In genomic region chr15:8161841-8162240, GRCm38 (mm10) we compare ENCODE assay signal across 27 mouse cellular contexts. TPM values are rescaled to one million over a fixed set of nuclear protein-coding genes. Genes with fewer than 3 reads are reported as not detected.
DNase-seq lines count a peak whose midpoint lies in the region; ATAC-seq and TF ChIP-seq lines count a peak whose summit lies in the region.
"Had no signal": no experiment of that assay in that cellular context is flagged by ENCODE, and none has a peak within 500 bp of the region (broad histone marks: within the 10 kb centered on the region; RNA-seq: fewer than 3 reads in every experiment).

No protein-coding gene starts in this region.

- H3K4me1 ChIP-seq in ES-Bruce4 (ENCODE audit: control insufficient read depth, insufficient read depth, low read length): peaks cover 3% of the 10 kb centered on the region
- peaks cover 2 to 5% of the 10 kb centered on the region in 2 experiments; a peak in 2 of 4 replicates for H3K4me1 ChIP-seq in ES-E14 (ENCODE audit: control insufficient read depth in 2 of 2, insufficient read depth in 2 of 2, low read length in 2 of 2, poor library complexity in 1 of 2)
- H3K4me1 ChIP-seq in heart, embryonic 10.5 days: no peaks in the 10 kb centered on the region
- no peaks in the 10 kb centered on the region for H3K4me1 ChIP-seq in intestine, postnatal 0 days (replicated peaks; ENCODE audit: control insufficient read depth, insufficient read depth, low read length)
- H3K4me1 ChIP-seq: embryonic facial prominence, embryonic 13.5 days; embryonic facial prominence, embryonic 15.5 days; forebrain, embryonic 10.5 days; forebrain, embryonic 12.5 days had no signal

- H3K27me3 ChIP-seq in ES-Bruce4 (ENCODE audit: control insufficient read depth, insufficient read depth, low read length, poor library complexity, severe bottlenecking): no peaks in the 10 kb centered on the region
- no peaks in the 10 kb centered on the region for H3K27me3 ChIP-seq in heart, embryonic 10.5 days (ENCODE audit: insufficient read depth, poor library complexity, severe bottlenecking)
- H3K27me3 ChIP-seq in intestine, postnatal 0 days (replicated peaks; ENCODE audit: control insufficient read depth, insufficient read depth, low read length): no peaks in the 10 kb centered on the region
- H3K27me3 ChIP-seq: CH12.LX; embryonic facial prominence, embryonic 13.5 days; embryonic facial prominence, embryonic 15.5 days; forebrain, embryonic 12.5 days; Patski had no signal

- WGBS in heart, embryonic 10.5 days: 86% methylated on average over 1 of the region's 1 CpGs
- WGBS in intestine, postnatal 0 days: 69% methylated on average over 1 of the region's 1 CpGs

- in situ Hi-C loops in ES-E14 (cut with MboI; ENCODE audit: low sequenced_read_pairs in 2 of 2, unreplicated experiment in 2 of 2): no loop called here

- peak; percentile 37 for DNase-seq in ES-E14 (ENCODE audit: low read depth, low spot score)
- peak; percentile 73 for DNase-seq in R1 (ENCODE audit: low read depth, low spot score)
- no peak for DNase-seq in spleen, postnatal 36 days (ENCODE audit: low spot score in 2 of 2)
- DNase-seq in heart, embryonic 10.5 days (ENCODE audit: low spot score): no peak
- DNase-seq: adrenal gland, adult 8-10 months; adrenal gland, postnatal 14 days; adrenal gland, postnatal 36 days; B cell, adult 2 months; cerebellum, adult 18-20 months; cerebellum, adult 8-10 months; cerebellum, adult 9-11 months; cerebellum, postnatal 14 days; cerebellum, postnatal 36 days; embryo, embryonic 11 days had no signal

- no peak for TF ChIP-seq EP300 in ES-Bruce4 (IDR thresholded peaks at IDR 0.05; ENCODE audit: insufficient read depth, low read depth, low read length)

- TF ChIP-seq CTCF in ES-Bruce4 (IDR thresholded peaks at IDR 0.05; ENCODE audit: low read depth, low read length): no peak
- no peak for TF ChIP-seq CTCF in intestine, postnatal 0 days (IDR thresholded peaks at IDR 0.05; ENCODE audit: low read depth)

- ATAC-seq in intestine, postnatal 0 days: no peak
- ATAC-seq: activated CD4-positive, CD25-positive, alpha-beta regulatory T cell, adult 4 months; CD4-positive, CD25-positive, alpha-beta regulatory T cell, adult 4 months; forebrain, embryonic 14.5 days; forebrain, embryonic 16.5 days; Patski had no signal

- no peak overlapping the region for H3K9ac ChIP-seq in ES-Bruce4 (ENCODE audit: low read depth, poor library complexity, severe bottlenecking)
- H3K9ac ChIP-seq in ES-E14 (ENCODE audit: insufficient read depth, low read depth, low read length, poor library complexity, severe bottlenecking): no peak overlapping the region
- H3K9ac ChIP-seq in intestine, postnatal 0 days (ENCODE audit: low read depth, low read length): no peak overlapping the region
- H3K9ac ChIP-seq: embryonic facial prominence, embryonic 13.5 days; embryonic facial prominence, embryonic 15.5 days; forebrain, embryonic 12.5 days had no signal

- H3K36me3 ChIP-seq in ES-Bruce4 (ENCODE audit: control insufficient read depth, insufficient read depth, low read length, poor library complexity, severe bottlenecking): peaks cover 30% of the 10 kb centered on the region
- peaks cover 3% of the 10 kb centered on the region; the same call in 1 of the 2 replicates for H3K36me3 ChIP-seq in ES-E14 (ENCODE audit: control insufficient read depth, insufficient read depth, low read length, poor library complexity, severe bottlenecking)
- H3K36me3 ChIP-seq in heart, embryonic 10.5 days: peaks cover 56% of the 10 kb centered on the region
- peaks cover 36% of the 10 kb centered on the region for H3K36me3 ChIP-seq in intestine, postnatal 0 days (ENCODE audit: control insufficient read depth, insufficient read depth)

- no peaks in the 10 kb centered on the region for H3K9me3 ChIP-seq in ES-Bruce4 (replicated peaks; ENCODE audit: control insufficient read depth, insufficient read depth, low read length, poor library complexity, severe bottlenecking)
- no peaks in the 10 kb centered on the region for H3K9me3 ChIP-seq in ES-E14 (ENCODE audit: control insufficient read depth, insufficient read depth, low read depth, low read length)
- H3K9me3 ChIP-seq in heart, embryonic 10.5 days: no peaks in the 10 kb centered on the region
- H3K9me3 ChIP-seq in intestine, postnatal 0 days (ENCODE audit: control insufficient read depth): no peaks in the 10 kb centered on the region
- H3K9me3 ChIP-seq: embryonic facial prominence, embryonic 13.5 days; embryonic facial prominence, embryonic 15.5 days; forebrain, embryonic 10.5 days; forebrain, embryonic 12.5 days had no signal

- H3K4me3 ChIP-seq in ES-Bruce4 (ENCODE audit: low read depth, low read length): no peak overlapping the region
- H3K4me3 ChIP-seq in ES-E14 (ENCODE audit: insufficient read depth in 1 of 2, low read depth in 1 of 2, low read length in 2 of 2, poor library complexity in 1 of 2, severe bottlenecking in 1 of 2): no peak overlapping the region
- no peak overlapping the region for H3K4me3 ChIP-seq in heart, embryonic 10.5 days
- no peak overlapping the region for H3K4me3 ChIP-seq in intestine, postnatal 0 days (ENCODE audit: low read depth, low read length)
- H3K4me3 ChIP-seq: embryonic facial prominence, embryonic 13.5 days; embryonic facial prominence, embryonic 15.5 days; erythroblast, embryonic 14.5 days; forebrain, embryonic 10.5 days; forebrain, embryonic 12.5 days had no signal

- H3K27ac ChIP-seq in ES-Bruce4 (ENCODE audit: insufficient read depth, low read length): peak overlapping the region; percentile 84
- H3K27ac ChIP-seq in ES-E14 (ENCODE audit: insufficient read depth, low read depth, low read length, poor library complexity, severe bottlenecking): no peak overlapping the region; the same call in 1 of the 2 replicates
- H3K27ac ChIP-seq in heart, embryonic 10.5 days: no peak overlapping the region
- H3K27ac ChIP-seq in intestine, postnatal 0 days (ENCODE audit: low read depth, low read length): no peak overlapping the region
- H3K27ac ChIP-seq: embryonic facial prominence, embryonic 13.5 days; embryonic facial prominence, embryonic 15.5 days; forebrain, embryonic 10.5 days; forebrain, embryonic 12.5 days had no signal

- TF ChIP-seq POLR2A in ES-Bruce4 (IDR thresholded peaks at IDR 0.05; ENCODE audit: insufficient read depth, low read length): no peak

- H3K4me2 ChIP-seq in intestine, postnatal 0 days (replicated peaks; ENCODE audit: low read depth): no peak overlapping the region
- H3K4me2 ChIP-seq: embryonic facial prominence, embryonic 13.5 days; embryonic facial prominence, embryonic 15.5 days; forebrain, embryonic 12.5 days had no signal

TF ChIP-seq in ES-E14, 5 proteins besides CTCF, POLR2A, EP300 and RAD21:
- TF ChIP-seq ZNF384 (IDR thresholded peaks at IDR 0.05; ENCODE audit: low read depth, low read length) (no peak), MAFK (IDR thresholded peaks at IDR 0.05; ENCODE audit: insufficient read depth, low read depth, low read length) (no peak), ZC3H11A (IDR thresholded peaks at IDR 0.05; ENCODE audit: borderline replicate concordance, low read depth, low read length) (no peak), HCFC1 (IDR thresholded peaks at IDR 0.05; ENCODE audit: borderline replicate concordance, insufficient read depth, low read length) (no peak), CHD2 (IDR thresholded peaks at IDR 0.05; ENCODE audit: low read depth, low read length) (no peak)

RNA-seq across cellular contexts. Expression of gene Cplane1, which starts 7.1 kb away (rescaled TPM):
- 25.9 and 30.7 TPM in 2 replicates for polyA plus RNA-seq in ES-Bruce4 (2011; ENCODE audit: insufficient read depth, insufficient read length, low read depth, missing spikeins)
- total RNA-seq in ES-E14 (2012; rRNA removed): 13.5 and 17.7 TPM in 2 replicates
- 6.0 and 6.9 TPM in 2 replicates for polyA plus RNA-seq in heart, embryonic 10.5 days (2016; fragmentation: Nextera tagmentation; extraction: Ambion mirVana)
- 1.9 and 2.2 TPM in 2 replicates for polyA plus RNA-seq in intestine, postnatal 0 days (2015; fragmentation: Nextera tagmentation; extraction: Ambion mirVana)

RNA-seq across cellular contexts. Expression of gene Nup155, which starts 52.8 kb away (rescaled TPM):
- polyA plus RNA-seq in ES-Bruce4 (2011; ENCODE audit: insufficient read depth, insufficient read length, low read depth, missing spikeins): 96.6 and 107 TPM in 2 replicates
- 133 and 156 TPM in 2 replicates for total RNA-seq in ES-E14 (2012; rRNA removed)
- 20.6 and 23.0 TPM in 2 replicates for polyA plus RNA-seq in heart, embryonic 10.5 days (2016; fragmentation: Nextera tagmentation; extraction: Ambion mirVana)
- polyA plus RNA-seq in intestine, postnatal 0 days (2015; fragmentation: Nextera tagmentation; extraction: Ambion mirVana): 3.3 and 3.5 TPM in 2 replicates

Comparison
In these comparisons a context has a peak if more than half of its experiments do, and no peak if none do; other contexts are left out.
1. DNase-seq: peak in ES-E14 (single experiment) and R1 (single experiment); none in spleen, postnatal 36 days (0 of 2) and heart, embryonic 10.5 days (single experiment).